Mouse (Mus musculus) liver, embryonic 15.5 days (tissue): ENCODE results near the gene Gm49416. TPM values are rescaled to one million over a fixed set of nuclear protein-coding genes. Genes with fewer than 3 reads are reported as not detected.

Experiments
- ATAC-seq: fragments of 200-750 bp; cut with Nextera tagmentation; 2 replicates; pipeline ENCODE4 v1.8.0; 2017; ENCODE audit warnings: moderate number of reproducible peaks, mild to moderate bottlenecking, moderate library complexity; ENCODE audit not compliant: insufficient read depth
- H3K27ac ChIP-seq: fragments of 300-500 bp; sonication (generic); replicated peaks from 2 replicates; pipeline ENCODE4 v1.5.1; 2015; ENCODE audit warnings: mild to moderate bottlenecking, inconsistent platforms
- H3K27me3 ChIP-seq: fragments of 300-500 bp; sonication (generic); 2 replicates; pipeline ENCODE4 v1.6.1; 2015; ENCODE audit warnings: mild to moderate bottlenecking, inconsistent platforms
- H3K36me3 ChIP-seq: fragments of 300-500 bp; sonication (generic); replicated peaks from 2 replicates; pipeline ENCODE4 v1.6.1; 2015; ENCODE audit warnings: moderate library complexity, mild to moderate bottlenecking, inconsistent platforms
- H3K4me1 ChIP-seq: fragments of 300-500 bp; sonication (generic); replicated peaks from 2 replicates; pipeline ENCODE4 v1.6.1; 2015; ENCODE audit warnings: inconsistent platforms
- H3K4me2 ChIP-seq: fragments of 300-500 bp; sonication (generic); 2 replicates; pipeline ENCODE4 v1.6.1; 2015; ENCODE audit warnings: moderate library complexity, mild to moderate bottlenecking, inconsistent platforms
- H3K4me3 ChIP-seq: fragments of 300-500 bp; sonication (generic); replicated peaks from 2 replicates; pipeline ENCODE4 v1.5.1; 2015; ENCODE audit warnings: mild to moderate bottlenecking, inconsistent platforms
- H3K9ac ChIP-seq: fragments of 300-500 bp; sonication (generic); 2 replicates; pipeline ENCODE4 v1.6.1; 2015; ENCODE audit warnings: moderate library complexity, mild to moderate bottlenecking, inconsistent platforms
- H3K9me3 ChIP-seq: fragments of 300-500 bp; sonication (generic); replicated peaks from 2 replicates; pipeline ENCODE4 v1.6.1; 2016; ENCODE audit warnings: inconsistent platforms
- WGBS: fragments of 180-500 bp; shearing (Covaris S2); methylation state at CpG from one replicate; pipeline ENCODE4 v1.1.7; 2015; ENCODE audit warnings: mixed read lengths; ENCODE audit not compliant: insufficient replicate concordance; 5-methylcytosine and 5-hydroxymethylcytosine counted together
- polyA plus RNA-seq: library from polyadenylated mRNA; unstranded; fragments of >200 nt; fragmentation: Nextera tagmentation; extraction: Ambion mirVana; gene quantifications from 2 replicates; pipeline ENCODE4 v1.2.1, GENCODE M21; 2015

Gene Gm49416
- polyA plus RNA-seq = 0.29 TPM in 1 of 2 replicates, not detected in the other

- H3K27me3 ChIP-seq = no peaks in the 10 kb centered on the region
- under 1% methylated on average over 58 of the region's 58 CpGs for WGBS
- peak within 1 kb of the TSS; percentile 81 for H3K9ac ChIP-seq
- peaks cover 20% of the 10 kb centered on the region for H3K36me3 ChIP-seq
- peaks cover 54% of the 10 kb centered on the region for H3K4me1 ChIP-seq
- H3K27ac ChIP-seq = peak within 1 kb of the TSS; percentile 87
- no peaks in the 10 kb centered on the region for H3K9me3 ChIP-seq
- peak within 1 kb of the TSS; percentile 78 for H3K4me2 ChIP-seq
- peak within 1 kb of the TSS; percentile 76 for H3K4me3 ChIP-seq
- ATAC-seq = peak; percentile 89
These were observed at the start of gene Gm49416, which contains the start of gene 1810009A15Rik for GRCm38 (mm10) chr19:8888511-8889385. TSS of gene Gm49416 (plus strand) at chr19:8888926. TSS of gene 1810009A15Rik (plus strand) at chr19:8888853.

- peak within 1 kb of the TSS; percentile 66 for H3K9ac ChIP-seq
- no peaks in the 10 kb centered on the region for H3K27me3 ChIP-seq
- H3K4me3 ChIP-seq = peak within 1 kb of the TSS; percentile 67
- H3K9me3 ChIP-seq = no peaks in the 10 kb centered on the region
- 70% methylated on average over 11 of the region's 11 CpGs for WGBS
- H3K4me2 ChIP-seq = peak within 1 kb of the TSS; percentile 89
- peak within 1 kb of the TSS; percentile 85 for H3K27ac ChIP-seq
- peaks cover 29% of the 10 kb centered on the region for H3K36me3 ChIP-seq
- peaks cover 45% of the 10 kb centered on the region for H3K4me1 ChIP-seq
- ATAC-seq = no peak
These were observed 49.4 kb upstream of the Gm49416 start, which contains the start of gene Gng3 for GRCm38 (mm10) chr19:8839103-8839907. TSS of gene Gng3 (minus strand) at chr19:8839194.

- Histone ChIP-seq H3K9ac (peak overlapping the region; percentile 66), H3K27me3 (no peaks in the 10 kb centered on the region), H3K27ac (peak overlapping the region; percentile 31; the same call in 1 of the 2 replicates), H3K9me3 (no peaks in the 10 kb centered on the region), H3K4me1 (peaks cover 48% of the 10 kb centered on the region), H3K36me3 (peaks cover 23% of the 10 kb centered on the region), H3K4me2 (peak overlapping the region; percentile 86), H3K4me3 (peak overlapping the region; percentile 65)
- ATAC-seq = peak; percentile 71
- WGBS = 26% methylated on average over 29 of the region's 29 CpGs
These were observed 48.6 kb upstream of the Gm49416 start for GRCm38 (mm10) chr19:8839908-8840791.

GRCm38 (mm10) chr19:8841012-8841411 is 47.7 kb upstream of the Gm49416 start:
- H3K27ac ChIP-seq = 0 out of 2 replicates have a peak overlapping the region, but pooled peaks have one; percentile 31
- peak overlapping the region; percentile 65 for H3K4me3 ChIP-seq
- H3K9me3 ChIP-seq = no peaks in the 10 kb centered on the region
- peak overlapping the region; percentile 86 for H3K4me2 ChIP-seq
- no peaks in the 10 kb centered on the region for H3K27me3 ChIP-seq
- WGBS = 69% methylated on average over 7 of the region's 7 CpGs
- H3K36me3 ChIP-seq = peaks cover 22% of the 10 kb centered on the region
- peaks cover 48% of the 10 kb centered on the region for H3K4me1 ChIP-seq
- H3K9ac ChIP-seq = peak overlapping the region; percentile 66; the same call in 1 of the 2 replicates
- no peak for ATAC-seq

GRCm38 (mm10) chr19:8842961-8843360 is 45.8 kb upstream of the Gm49416 start:
- H3K36me3 ChIP-seq = peaks cover 38% of the 10 kb centered on the region
- no peaks in the 10 kb centered on the region for H3K9me3 ChIP-seq
- H3K27ac ChIP-seq = no peak overlapping the region
- H3K9ac ChIP-seq = no peak overlapping the region
- no peak for ATAC-seq
- no peaks in the 10 kb centered on the region for H3K27me3 ChIP-seq
- H3K4me1 ChIP-seq = peaks cover 40% of the 10 kb centered on the region
- H3K4me2 ChIP-seq = no peak overlapping the region
- no peak overlapping the region for H3K4me3 ChIP-seq
- WGBS = 66% methylated on average over 6 of the region's 6 CpGs

GRCm38 (mm10) chr19:8844371-8845129 is 44.2 kb upstream of the Gm49416 start:
- Histone ChIP-seq H3K27ac (no peak overlapping the region), H3K4me3 (no peak overlapping the region), H3K9ac (no peak overlapping the region), H3K36me3 (peaks cover 38% of the 10 kb centered on the region), H3K27me3 (no peaks in the 10 kb centered on the region), H3K4me2 (no peak overlapping the region), H3K4me1 (peaks cover 24% of the 10 kb centered on the region), H3K9me3 (no peaks in the 10 kb centered on the region)
- WGBS = 58% methylated on average over 5 of the region's 5 CpGs
- no peak for ATAC-seq

- 75% methylated on average over 5 of the region's 5 CpGs for WGBS
- no peak for ATAC-seq
- no peaks in the 10 kb centered on the region for H3K9me3 ChIP-seq
- peaks cover 16% of the 10 kb centered on the region; the same call in 1 of the 2 replicates for H3K4me1 ChIP-seq
- no peak overlapping the region for H3K4me3 ChIP-seq
- H3K9ac ChIP-seq = no peak overlapping the region
- H3K27me3 ChIP-seq = peaks cover 5% of the 10 kb centered on the region; the same call in 1 of the 2 replicates
- no peak overlapping the region for H3K27ac ChIP-seq
- no peak overlapping the region for H3K4me2 ChIP-seq
- H3K36me3 ChIP-seq = peaks cover 28% of the 10 kb centered on the region
These were observed 40.4 kb upstream of the Gm49416 start for GRCm38 (mm10) chr19:8848356-8848755.

GRCm38 (mm10) chr19:8850402-8850901 is 38.3 kb upstream of the Gm49416 start, which contains the start of gene Lrrn4cl:
TSS of gene Lrrn4cl (plus strand) at chr19:8850768.
- no peak for ATAC-seq
- H3K27me3 ChIP-seq = peaks cover 5% of the 10 kb centered on the region; the same call in 1 of the 2 replicates
- H3K9ac ChIP-seq = no peak within 1 kb of the TSS
- H3K4me3 ChIP-seq = no peak within 1 kb of the TSS
- H3K4me2 ChIP-seq = no peak within 1 kb of the TSS
- 41% methylated on average over 7 of the region's 7 CpGs for WGBS
- H3K36me3 ChIP-seq = peaks cover 25% of the 10 kb centered on the region
- peaks cover 13% of the 10 kb centered on the region; the same call in 1 of the 2 replicates for H3K4me1 ChIP-seq
- H3K9me3 ChIP-seq = no peaks in the 10 kb centered on the region
- H3K27ac ChIP-seq = no peak within 1 kb of the TSS

- H3K36me3 ChIP-seq = peaks cover 13% of the 10 kb centered on the region
- H3K4me1 ChIP-seq = peaks cover 13% of the 10 kb centered on the region; the same call in 1 of the 2 replicates
- no peaks in the 10 kb centered on the region for H3K9me3 ChIP-seq
- no peak overlapping the region for H3K27ac ChIP-seq
- H3K4me2 ChIP-seq = no peak overlapping the region
- WGBS = 51% methylated on average over 7 of the region's 7 CpGs
- H3K4me3 ChIP-seq = no peak overlapping the region
- no peak for ATAC-seq
- no peak overlapping the region for H3K9ac ChIP-seq
- peaks cover 5% of the 10 kb centered on the region; the same call in 1 of the 2 replicates for H3K27me3 ChIP-seq
These were observed 37.1 kb upstream of the Gm49416 start for GRCm38 (mm10) chr19:8851639-8852038.
